Mouse (Mus musculus) forebrain, embryonic 15.5 days (tissue): ENCODE measurements around the gene Ift122. TPM values are rescaled to one million over a fixed set of nuclear protein-coding genes. Genes with fewer than 3 reads are reported as not detected.

Experiments
- ATAC-seq: fragments of 200-750 bp; cut with Nextera tagmentation; replicated peaks from 2 replicates; pipeline ENCODE4 v1.8.0; 2017; ENCODE audit warnings: mild to moderate bottlenecking, moderate TSS enrichment, moderate library complexity
- H3K27ac ChIP-seq: fragments of 300-500 bp; sonication (generic); replicated peaks from 2 replicates; pipeline ENCODE4 v1.5.1; 2015; ENCODE audit warnings: mild to moderate bottlenecking, inconsistent platforms
- H3K27me3 ChIP-seq: fragments of 300-500 bp; sonication (generic); 2 replicates; pipeline ENCODE4 v1.6.1; 2015; ENCODE audit warnings: inconsistent platforms
- H3K36me3 ChIP-seq: fragments of 300-500 bp; sonication (generic); 2 replicates; pipeline ENCODE4 v1.6.1; 2015; ENCODE audit warnings: mild to moderate bottlenecking, inconsistent platforms
- H3K4me1 ChIP-seq: fragments of 300-500 bp; sonication (generic); 2 replicates; pipeline ENCODE4 v1.6.1; 2015; ENCODE audit warnings: inconsistent platforms
- H3K4me2 ChIP-seq: fragments of 300-500 bp; sonication (generic); replicated peaks from 2 replicates; pipeline ENCODE4 v1.6.1; 2015; ENCODE audit warnings: mild to moderate bottlenecking, inconsistent platforms
- H3K4me3 ChIP-seq: fragments of 300-500 bp; sonication (generic); 2 replicates; pipeline ENCODE4 v1.5.1; 2015; ENCODE audit warnings: mild to moderate bottlenecking, inconsistent platforms
- H3K9ac ChIP-seq: fragments of 300-500 bp; sonication (generic); replicated peaks from 2 replicates; pipeline ENCODE4 v1.6.1; 2015; ENCODE audit warnings: mild to moderate bottlenecking, inconsistent platforms
- H3K9me3 ChIP-seq: fragments of 300-500 bp; sonication (generic); 2 replicates; pipeline ENCODE4 v1.6.1; 2016; ENCODE audit warnings: inconsistent platforms
- WGBS: fragments of 180-500 bp; shearing (Covaris S2); methylation state at CpG from one replicate; pipeline ENCODE4 v1.1.7; 2015; ENCODE audit warnings: mixed read lengths; 5-methylcytosine and 5-hydroxymethylcytosine counted together
- polyA plus RNA-seq: library from polyadenylated mRNA; unstranded; fragments of >200 nt; fragmentation: Nextera tagmentation; extraction: Ambion mirVana; gene quantifications from 2 replicates; pipeline ENCODE4 v1.2.1, GENCODE M21; 2015

Ift122 gene
- polyA plus RNA-seq, 1 experiment from 2014 or later: 29.4 TPM

- Histone ChIP-seq H3K9me3 (no peaks in the 10 kb centered on the region), H3K36me3 (no peaks in the 10 kb centered on the region), H3K4me3 (no peak overlapping the region), H3K27ac (no peak overlapping the region), H3K9ac (no peak overlapping the region), H3K4me1 (no peaks in the 10 kb centered on the region), H3K4me2 (no peak overlapping the region), H3K27me3 (no peaks in the 10 kb centered on the region)
- ATAC-seq: no peak
- 76% methylated on average over 8 of the region's 8 CpGs for WGBS
Measured at GRCm38 (mm10) chr6:115935544-115935943, 82.3 kb downstream of the Ift122 start.

GRCm38 (mm10) chr6:115938011-115938410, 84.7 kb downstream of the Ift122 start:
- Histone ChIP-seq H3K4me3 (no peak overlapping the region), H3K36me3 (no peaks in the 10 kb centered on the region), H3K27ac (no peak overlapping the region), H3K9me3 (no peaks in the 10 kb centered on the region), H3K4me2 (no peak overlapping the region), H3K4me1 (peaks cover 3% of the 10 kb centered on the region; the same call in 1 of the 2 replicates), H3K27me3 (no peaks in the 10 kb centered on the region), H3K9ac (no peak overlapping the region)
- 95% methylated on average over 2 of the region's 2 CpGs for WGBS
- ATAC-seq: no peak

- WGBS: 70% methylated on average over 1 of the region's 1 CpGs
- no peak overlapping the region for H3K9ac ChIP-seq
- peaks cover 3% of the 10 kb centered on the region; the same call in 1 of the 2 replicates for H3K4me1 ChIP-seq
- no peak for ATAC-seq
- H3K4me3 ChIP-seq: no peak overlapping the region
- no peak overlapping the region for H3K4me2 ChIP-seq
- no peak overlapping the region for H3K27ac ChIP-seq
- H3K27me3 ChIP-seq: no peaks in the 10 kb centered on the region
- H3K36me3 ChIP-seq: no peaks in the 10 kb centered on the region
- no peaks in the 10 kb centered on the region for H3K9me3 ChIP-seq
Measured at GRCm38 (mm10) chr6:115938798-115939197, 85.5 kb downstream of the Ift122 start.

- Histone ChIP-seq H3K9ac (no peak overlapping the region), H3K4me3 (no peak overlapping the region), H3K9me3 (no peaks in the 10 kb centered on the region), H3K27ac (no peak overlapping the region), H3K4me2 (no peak overlapping the region), H3K27me3 (no peaks in the 10 kb centered on the region), H3K36me3 (no peaks in the 10 kb centered on the region), H3K4me1 (peaks cover 3% of the 10 kb centered on the region; the same call in 1 of the 2 replicates)
- ATAC-seq: no peak
- 76% methylated on average over 1 of the region's 1 CpGs for WGBS
Measured at GRCm38 (mm10) chr6:115940603-115941002, 87.3 kb downstream of the Ift122 start.

GRCm38 (mm10) chr6:115941128-115941527, 87.9 kb downstream of the Ift122 start:
- no peak overlapping the region for H3K9ac ChIP-seq
- no peak for ATAC-seq
- 16% methylated on average over 10 of the region's 12 CpGs for WGBS
- H3K4me3 ChIP-seq: no peak overlapping the region
- H3K36me3 ChIP-seq: no peaks in the 10 kb centered on the region
- no peaks in the 10 kb centered on the region for H3K9me3 ChIP-seq
- H3K4me2 ChIP-seq: no peak overlapping the region
- no peaks in the 10 kb centered on the region for H3K27me3 ChIP-seq
- H3K4me1 ChIP-seq: peaks cover 5% of the 10 kb centered on the region; the same call in 1 of the 2 replicates
- H3K27ac ChIP-seq: no peak overlapping the region

- Histone ChIP-seq H3K4me3 (no peak overlapping the region), H3K9ac (no peak overlapping the region), H3K36me3 (no peaks in the 10 kb centered on the region), H3K4me2 (no peak overlapping the region), H3K9me3 (no peaks in the 10 kb centered on the region), H3K27ac (no peak overlapping the region), H3K4me1 (peaks cover 11% of the 10 kb centered on the region; the same call in 1 of the 2 replicates), H3K27me3 (no peaks in the 10 kb centered on the region)
- no peak for ATAC-seq
- 82% methylated on average over 9 of the region's 9 CpGs for WGBS
Measured at GRCm38 (mm10) chr6:115943498-115944427, 90.5 kb downstream of the Ift122 start.

- no peak for ATAC-seq
- H3K27me3 ChIP-seq: no peaks in the 10 kb centered on the region
- peaks cover 11% of the 10 kb centered on the region; the same call in 1 of the 2 replicates for H3K4me1 ChIP-seq
- no peak within 1 kb of the TSS for H3K4me2 ChIP-seq
- H3K9ac ChIP-seq: no peak within 1 kb of the TSS
- 76% methylated on average over 5 of the region's 5 CpGs for WGBS
- H3K4me3 ChIP-seq: no peak within 1 kb of the TSS
- no peak within 1 kb of the TSS for H3K27ac ChIP-seq
- H3K36me3 ChIP-seq: no peaks in the 10 kb centered on the region
- H3K9me3 ChIP-seq: no peaks in the 10 kb centered on the region
Measured at GRCm38 (mm10) chr6:115944638-115945037, 91.4 kb downstream of the Ift122 start, which contains the start of gene H1foo. H1foo (plus strand) TSS chr6:115944938.

GRCm38 (mm10) chr6:115945633-115946032, 92.4 kb downstream of the Ift122 start:
- Histone ChIP-seq H3K9me3 (no peaks in the 10 kb centered on the region), H3K27me3 (no peaks in the 10 kb centered on the region), H3K27ac (no peak overlapping the region), H3K36me3 (no peaks in the 10 kb centered on the region), H3K4me2 (no peak overlapping the region), H3K9ac (no peak overlapping the region), H3K4me1 (peaks cover 11% of the 10 kb centered on the region; the same call in 1 of the 2 replicates), H3K4me3 (no peak overlapping the region)
- WGBS: 89% methylated on average over 8 of the region's 8 CpGs
- no peak for ATAC-seq

GRCm38 (mm10) chr6:115946389-115946788, 93.1 kb downstream of the Ift122 start:
- WGBS: 45% methylated on average over 6 of the region's 6 CpGs

GRCm38 (mm10) chr6:115954506-115955074, 101.3 kb downstream of the Ift122 start:
- H3K9ac ChIP-seq: no peak overlapping the region
- no peaks in the 10 kb centered on the region for H3K9me3 ChIP-seq
- no peaks in the 10 kb centered on the region for H3K36me3 ChIP-seq
- no peak overlapping the region for H3K4me2 ChIP-seq
- no peak for ATAC-seq
- peaks cover 44% of the 10 kb centered on the region for H3K4me1 ChIP-seq
- no peaks in the 10 kb centered on the region for H3K27me3 ChIP-seq
- no peak overlapping the region for H3K27ac ChIP-seq
- H3K4me3 ChIP-seq: no peak overlapping the region
- 69% methylated on average over 9 of the region's 9 CpGs for WGBS

More at GRCm38 (mm10) chr6:115946389-115946788, 93.1 kb downstream of the Ift122 start:
- no peaks in the 10 kb centered on the region for H3K36me3 ChIP-seq
- no peak overlapping the region for H3K4me3 ChIP-seq
- no peak overlapping the region for H3K4me2 ChIP-seq
- 0 out of 2 replicates have a peak, but pooled peaks have one; percentile 46 for ATAC-seq
- H3K9me3 ChIP-seq: no peaks in the 10 kb centered on the region
- no peak overlapping the region for H3K9ac ChIP-seq
- H3K4me1 ChIP-seq: peaks cover 11% of the 10 kb centered on the region; the same call in 1 of the 2 replicates
- no peaks in the 10 kb centered on the region for H3K27me3 ChIP-seq
- no peak overlapping the region for H3K27ac ChIP-seq

GRCm38 (mm10) chr6:115955169-115955568, 101.9 kb downstream of the Ift122 start:
- 88% methylated on average over 4 of the region's 4 CpGs for WGBS
- peaks cover 44% of the 10 kb centered on the region for H3K4me1 ChIP-seq
- H3K4me2 ChIP-seq: no peak overlapping the region
- H3K9me3 ChIP-seq: no peaks in the 10 kb centered on the region
- H3K36me3 ChIP-seq: no peaks in the 10 kb centered on the region
- no peak overlapping the region for H3K27ac ChIP-seq
- H3K4me3 ChIP-seq: no peak overlapping the region
- H3K9ac ChIP-seq: no peak overlapping the region
- ATAC-seq: no peak
- H3K27me3 ChIP-seq: no peaks in the 10 kb centered on the region

GRCm38 (mm10) chr6:115955664-115956063, 102.4 kb downstream of the Ift122 start:
- no peak overlapping the region for H3K9ac ChIP-seq
- H3K4me3 ChIP-seq: no peak overlapping the region
- H3K27ac ChIP-seq: no peak overlapping the region
- 85% methylated on average over 11 of the region's 11 CpGs for WGBS
- no peaks in the 10 kb centered on the region for H3K27me3 ChIP-seq
- no peaks in the 10 kb centered on the region for H3K36me3 ChIP-seq
- peaks cover 44% of the 10 kb centered on the region for H3K4me1 ChIP-seq
- ATAC-seq: no peak
- no peak overlapping the region for H3K4me2 ChIP-seq
- H3K9me3 ChIP-seq: no peaks in the 10 kb centered on the region
